ENCODE assay signal across 14 mouse cellular contexts in the genomic region with DNA sequence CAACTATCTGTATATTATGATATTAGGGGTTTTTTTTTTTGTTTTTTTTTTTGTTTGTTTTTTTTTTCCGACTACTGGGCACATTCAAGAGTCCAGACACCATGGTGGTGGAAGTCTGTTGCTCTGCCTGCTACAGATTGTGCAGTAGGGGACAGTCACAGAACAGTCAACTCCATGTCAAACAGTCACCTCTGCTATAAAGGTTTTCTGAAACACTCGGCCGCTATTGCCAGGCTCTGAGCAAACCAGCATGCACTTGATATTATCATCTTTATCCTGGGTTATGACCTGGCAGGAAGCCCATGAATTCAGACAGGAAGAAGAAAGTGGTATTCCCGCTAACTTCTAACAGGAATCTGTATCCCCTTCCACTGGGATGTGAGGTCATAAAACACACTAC. TPM values are rescaled to one million over a fixed set of nuclear protein-coding genes. Genes with fewer than 3 reads are reported as not detected.
DNase-seq lines count a peak whose midpoint lies in the region; ATAC-seq and TF ChIP-seq lines count a peak whose summit lies in the region.
"Had no signal": no experiment of that assay in that cellular context is flagged by ENCODE, and none has a peak within 500 bp of the region (broad histone marks: within the 10 kb centered on the region; RNA-seq: fewer than 3 reads in every experiment).

No protein-coding gene starts in this region.

- H3K9me3 ChIP-seq in embryonic facial prominence, embryonic 13.5 days, result no peaks in the 10 kb centered on the region
- no peaks in the 10 kb centered on the region for H3K9me3 ChIP-seq in embryonic facial prominence, embryonic 10.5 days
- H3K9me3 ChIP-seq in kidney, embryonic 14.5 days (ENCODE audit: control insufficient read depth, low read length), result no peaks in the 10 kb centered on the region
- H3K9me3 ChIP-seq in limb, embryonic 15.5 days, result no peaks in the 10 kb centered on the region
- H3K9me3 ChIP-seq: liver, embryonic 12.5 days; megakaryocyte, embryonic 14.5 days; neural tube, embryonic 13.5 days had no signal

- no peaks in the 10 kb centered on the region for H3K36me3 ChIP-seq in embryonic facial prominence, embryonic 13.5 days
- no peaks in the 10 kb centered on the region for H3K36me3 ChIP-seq in embryonic facial prominence, embryonic 10.5 days (replicated peaks)
- H3K36me3 ChIP-seq in kidney, embryonic 14.5 days (ENCODE audit: control insufficient read depth, insufficient read depth, low read length), result no peaks in the 10 kb centered on the region
- no peaks in the 10 kb centered on the region for H3K36me3 ChIP-seq in limb, embryonic 15.5 days
- H3K36me3 ChIP-seq: liver, embryonic 12.5 days; neural tube, embryonic 13.5 days had no signal

- intact Hi-C loops in left cerebral cortex, adult 2 months (cut with DNase I), result no loop called here

- ATAC-seq in embryonic facial prominence, embryonic 13.5 days (ENCODE audit: insufficient number of reproducible peaks, insufficient read depth, low FRiP score, low TSS enrichment, low read depth), result no peak
- ATAC-seq in kidney, embryonic 14.5 days (ENCODE audit: low FRiP score, low TSS enrichment), result no peak
- no peak for ATAC-seq in limb, embryonic 15.5 days (ENCODE audit: insufficient number of reproducible peaks, low FRiP score, low TSS enrichment, low read depth)

- H3K9ac ChIP-seq in embryonic facial prominence, embryonic 13.5 days, result no peak overlapping the region
- no peak overlapping the region for H3K9ac ChIP-seq in kidney, embryonic 14.5 days (ENCODE audit: low read depth, low read length)
- no peak overlapping the region for H3K9ac ChIP-seq in limb, embryonic 15.5 days
- H3K9ac ChIP-seq: liver, embryonic 12.5 days; neural tube, embryonic 13.5 days had no signal

- H3K4me3 ChIP-seq in embryonic facial prominence, embryonic 13.5 days, result no peak overlapping the region
- no peak overlapping the region for H3K4me3 ChIP-seq in embryonic facial prominence, embryonic 10.5 days
- no peak overlapping the region for H3K4me3 ChIP-seq in kidney, embryonic 14.5 days (ENCODE audit: low read length)
- no peak overlapping the region for H3K4me3 ChIP-seq in brown adipose tissue, adult 24 weeks (ENCODE audit: insufficient read depth, low read depth, low read length)
- no peak overlapping the region for H3K4me3 ChIP-seq in limb, embryonic 15.5 days
- H3K4me3 ChIP-seq in left cerebral cortex, adult 2 months, result no peak overlapping the region
- H3K4me3 ChIP-seq: liver, embryonic 12.5 days; megakaryocyte, embryonic 14.5 days; neural tube, embryonic 13.5 days had no signal

- 67% methylated on average over 4 of the region's 4 CpGs for WGBS in embryonic facial prominence, embryonic 13.5 days
- 76% methylated on average over 4 of the region's 4 CpGs for WGBS in embryonic facial prominence, embryonic 10.5 days
- WGBS in kidney, embryonic 14.5 days, result 60% methylated on average over 4 of the region's 4 CpGs
- 39% methylated on average over 4 of the region's 4 CpGs for WGBS in limb, embryonic 15.5 days

- no peaks in the 10 kb centered on the region for H3K27me3 ChIP-seq in embryonic facial prominence, embryonic 13.5 days
- H3K27me3 ChIP-seq in embryonic facial prominence, embryonic 10.5 days (replicated peaks; ENCODE audit: low read depth, poor library complexity, severe bottlenecking), result no peaks in the 10 kb centered on the region
- H3K27me3 ChIP-seq in kidney, embryonic 14.5 days (ENCODE audit: control insufficient read depth, insufficient read depth, low read length), result no peaks in the 10 kb centered on the region
- H3K27me3 ChIP-seq in limb, embryonic 15.5 days, result no peaks in the 10 kb centered on the region
- H3K27me3 ChIP-seq: liver, embryonic 12.5 days; megakaryocyte, embryonic 14.5 days; neural tube, embryonic 13.5 days had no signal

- DNase-seq in embryonic facial prominence, embryonic 10.5 days (ENCODE audit: low spot score), result no peak
- no peak for DNase-seq in kidney, adult 11 months
- no peak for DNase-seq in left cerebral cortex, adult 2 months (ENCODE audit: extremely low spot score in 1 of 2, low spot score in 2 of 2)
- DNase-seq in T-cell, adult 2 months (ENCODE audit: low spot score), result no peak
- DNase-seq: B cell, adult 2 months; embryo, embryonic 11 days; gastrocnemius, postnatal 14 days had no signal

- H3K4me2 ChIP-seq in embryonic facial prominence, embryonic 13.5 days, result no peak overlapping the region
- no peak overlapping the region for H3K4me2 ChIP-seq in kidney, embryonic 14.5 days (replicated peaks; ENCODE audit: low read depth, low read length)
- no peak overlapping the region for H3K4me2 ChIP-seq in limb, embryonic 15.5 days
- H3K4me2 ChIP-seq: liver, embryonic 12.5 days; neural tube, embryonic 13.5 days had no signal

- peak overlapping the region; percentile 62; the same call in 1 of the 2 replicates for H3K27ac ChIP-seq in embryonic facial prominence, embryonic 13.5 days
- no peak overlapping the region for H3K27ac ChIP-seq in embryonic facial prominence, embryonic 10.5 days (replicated peaks)
- H3K27ac ChIP-seq in kidney, embryonic 14.5 days (ENCODE audit: low read depth, low read length), result peak overlapping the region; percentile 3; the same call in 1 of the 2 replicates
- peak overlapping the region; percentile 46; the same call in 1 of the 2 replicates for H3K27ac ChIP-seq in brown adipose tissue, adult 24 weeks (replicated peaks; ENCODE audit: low read depth, low read length)
- H3K27ac ChIP-seq in limb, embryonic 15.5 days, result peak overlapping the region; percentile 68; the same call in 1 of the 2 replicates
- no peak overlapping the region for H3K27ac ChIP-seq in left cerebral cortex, adult 2 months
- H3K27ac ChIP-seq: liver, embryonic 12.5 days; neural tube, embryonic 13.5 days had no signal

- peaks cover 39% of the 10 kb centered on the region for H3K4me1 ChIP-seq in embryonic facial prominence, embryonic 13.5 days
- peaks cover 22% of the 10 kb centered on the region for H3K4me1 ChIP-seq in embryonic facial prominence, embryonic 10.5 days
- peaks cover 14% of the 10 kb centered on the region; the same call in 1 of the 2 replicates for H3K4me1 ChIP-seq in kidney, embryonic 14.5 days (ENCODE audit: control insufficient read depth, insufficient read depth, low read length)
- peaks cover 36% of the 10 kb centered on the region for H3K4me1 ChIP-seq in brown adipose tissue, adult 24 weeks (ENCODE audit: control insufficient read depth, insufficient read depth, insufficient read length, low read length)
- H3K4me1 ChIP-seq in limb, embryonic 15.5 days, result peaks cover 23% of the 10 kb centered on the region

- TF ChIP-seq CTCF in left cerebral cortex, adult 2 months (IDR thresholded peaks at IDR 0.05), result no peak

RNA-seq across cellular contexts. Expression of a gene that starts 41.4 kb away (rescaled TPM):
- 101 and 102 TPM in 2 replicates for polyA plus RNA-seq in embryonic facial prominence, embryonic 13.5 days (2015; fragmentation: Nextera tagmentation; extraction: Ambion mirVana)
- polyA plus RNA-seq in embryonic facial prominence, embryonic 10.5 days (2016; fragmentation: Nextera tagmentation; extraction: Ambion mirVana), result 58.8 and 63.8 TPM in 2 replicates
- polyA plus RNA-seq in kidney, embryonic 14.5 days (2014; fragmentation: Nextera tagmentation; extraction: Ambion mirVana), result 46.2 and 91.4 TPM in 2 replicates
- polyA plus RNA-seq in brown adipose tissue, adult 24 weeks (2012; ENCODE audit: insufficient read depth, insufficient read length, missing spikeins), result 27.9 and 42.7 TPM in 2 replicates
- 99.6 and 100 TPM in 2 replicates for polyA plus RNA-seq in limb, embryonic 15.5 days (2015; fragmentation: Nextera tagmentation; extraction: Ambion mirVana)
- total RNA-seq in left cerebral cortex, adult 2 months (2021), result 10 to 100 TPM; 65.4 to 69.3 TPM

Comparison
In these comparisons a context has a peak if more than half of its experiments do, and no peak if none do; other contexts are left out.
1. H3K27ac ChIP-seq: peak in embryonic facial prominence, embryonic 13.5 days (single experiment), kidney, embryonic 14.5 days (single experiment), brown adipose tissue, adult 24 weeks (single experiment) and limb, embryonic 15.5 days (single experiment); none in embryonic facial prominence, embryonic 10.5 days (single experiment) and left cerebral cortex, adult 2 months (single experiment).